Mouse (Mus musculus) limb, embryonic 12.5 days (tissue): ENCODE results near the gene Gm6588. TPM values are rescaled to one million over a fixed set of nuclear protein-coding genes. Genes with fewer than 3 reads are reported as not detected.

ENCODE experiments used
- ATAC-seq: fragments of 200-750 bp; cut with Nextera tagmentation; 2 replicates; pipeline ENCODE4 v1.8.0; 2017; ENCODE audit warnings: low read depth, moderate TSS enrichment; ENCODE audit not compliant: insufficient number of reproducible peaks, insufficient read depth, low FRiP score, low TSS enrichment
- H3K27ac ChIP-seq: fragments of 300-500 bp; sonication (generic); 2 replicates; pipeline ENCODE4 v1.5.1; 2016; ENCODE audit warnings: mild to moderate bottlenecking, moderate library complexity
- H3K27me3 ChIP-seq: fragments of 300-500 bp; sonication (generic); 2 replicates; pipeline ENCODE4 v1.6.1; 2016; ENCODE audit warnings: mild to moderate bottlenecking, moderate library complexity
- H3K36me3 ChIP-seq: fragments of 300-500 bp; sonication (generic); 2 replicates; pipeline ENCODE4 v1.6.1; 2016; ENCODE audit warnings: mild to moderate bottlenecking, moderate library complexity
- H3K4me1 ChIP-seq: fragments of 300-500 bp; sonication (generic); replicated peaks from 2 replicates; pipeline ENCODE4 v1.6.1; 2016
- H3K4me2 ChIP-seq: fragments of 300-500 bp; sonication (generic); 2 replicates; pipeline ENCODE4 v1.6.1; 2016; ENCODE audit warnings: mild to moderate bottlenecking, moderate library complexity
- H3K4me3 ChIP-seq: fragments of 300-500 bp; sonication (generic); replicated peaks from 2 replicates; pipeline ENCODE4 v1.5.1; 2016; ENCODE audit warnings: mild to moderate bottlenecking
- H3K9ac ChIP-seq: fragments of 300-500 bp; sonication (generic); replicated peaks from 2 replicates; pipeline ENCODE4 v1.6.1; 2016; ENCODE audit warnings: mild to moderate bottlenecking, moderate library complexity
- H3K9me3 ChIP-seq: fragments of 300-500 bp; sonication (generic); 2 replicates; pipeline ENCODE4 v1.6.1; 2016; ENCODE audit warnings: mild to moderate bottlenecking, moderate library complexity
- WGBS: fragments of 180-500 bp; shearing (Covaris S2); methylation state at CpG from one replicate; pipeline ENCODE4 v1.1.7; 2016; 5-methylcytosine and 5-hydroxymethylcytosine counted together
- polyA plus RNA-seq: library from polyadenylated mRNA; unstranded; fragments of >200 nt; fragmentation: Nextera tagmentation; extraction: Ambion mirVana; gene quantifications from 2 replicates; pipeline ENCODE4 v1.2.1, GENCODE M21; 2016

Gene Gm6588
- polyA plus RNA-seq, 1 experiment from 2014 or later: not detected

DNA sequence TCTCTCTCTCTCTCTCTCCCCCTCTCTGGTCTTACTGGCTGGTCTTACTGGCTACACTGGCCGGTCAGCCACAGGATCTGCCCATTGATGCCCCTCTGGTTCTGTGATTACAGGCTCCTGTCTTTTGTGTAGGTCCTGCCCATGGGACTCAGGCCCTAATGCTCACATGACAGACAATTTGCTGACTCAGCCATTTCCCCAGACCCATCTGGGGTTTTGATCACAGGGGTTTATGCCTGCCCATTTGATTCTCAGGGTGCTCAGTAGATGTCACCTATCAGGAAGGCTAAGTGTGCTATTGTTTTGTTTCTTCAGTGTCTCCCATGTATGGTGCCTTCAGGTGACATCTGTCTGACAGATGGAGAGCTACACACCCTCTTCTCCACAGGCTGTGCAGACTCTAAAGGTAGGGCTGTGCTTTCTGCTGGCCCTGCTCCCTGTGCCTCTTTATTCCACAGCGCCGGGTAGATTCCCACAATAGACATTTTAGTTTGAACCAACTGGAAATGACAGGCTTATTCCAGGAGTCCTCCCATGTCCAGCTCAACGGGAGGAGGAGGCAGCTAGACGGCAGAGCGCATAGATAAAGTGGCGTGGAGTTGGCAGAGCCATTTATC, 47.6 kb downstream of the Gm6588 start:
- Histone ChIP-seq H3K27ac (no peak overlapping the region), H3K9me3 (no peaks in the 10 kb centered on the region), H3K4me3 (no peak overlapping the region), H3K36me3 (no peaks in the 10 kb centered on the region), H3K27me3 (no peaks in the 10 kb centered on the region; the same call in 1 of the 2 replicates), H3K9ac (no peak overlapping the region), H3K4me2 (no peak overlapping the region), H3K4me1 (peaks cover 8% of the 10 kb centered on the region; the same call in 1 of the 2 replicates)
- no peak for ATAC-seq
- 88% methylated on average over 7 of the region's 7 CpGs for WGBS

DNA sequence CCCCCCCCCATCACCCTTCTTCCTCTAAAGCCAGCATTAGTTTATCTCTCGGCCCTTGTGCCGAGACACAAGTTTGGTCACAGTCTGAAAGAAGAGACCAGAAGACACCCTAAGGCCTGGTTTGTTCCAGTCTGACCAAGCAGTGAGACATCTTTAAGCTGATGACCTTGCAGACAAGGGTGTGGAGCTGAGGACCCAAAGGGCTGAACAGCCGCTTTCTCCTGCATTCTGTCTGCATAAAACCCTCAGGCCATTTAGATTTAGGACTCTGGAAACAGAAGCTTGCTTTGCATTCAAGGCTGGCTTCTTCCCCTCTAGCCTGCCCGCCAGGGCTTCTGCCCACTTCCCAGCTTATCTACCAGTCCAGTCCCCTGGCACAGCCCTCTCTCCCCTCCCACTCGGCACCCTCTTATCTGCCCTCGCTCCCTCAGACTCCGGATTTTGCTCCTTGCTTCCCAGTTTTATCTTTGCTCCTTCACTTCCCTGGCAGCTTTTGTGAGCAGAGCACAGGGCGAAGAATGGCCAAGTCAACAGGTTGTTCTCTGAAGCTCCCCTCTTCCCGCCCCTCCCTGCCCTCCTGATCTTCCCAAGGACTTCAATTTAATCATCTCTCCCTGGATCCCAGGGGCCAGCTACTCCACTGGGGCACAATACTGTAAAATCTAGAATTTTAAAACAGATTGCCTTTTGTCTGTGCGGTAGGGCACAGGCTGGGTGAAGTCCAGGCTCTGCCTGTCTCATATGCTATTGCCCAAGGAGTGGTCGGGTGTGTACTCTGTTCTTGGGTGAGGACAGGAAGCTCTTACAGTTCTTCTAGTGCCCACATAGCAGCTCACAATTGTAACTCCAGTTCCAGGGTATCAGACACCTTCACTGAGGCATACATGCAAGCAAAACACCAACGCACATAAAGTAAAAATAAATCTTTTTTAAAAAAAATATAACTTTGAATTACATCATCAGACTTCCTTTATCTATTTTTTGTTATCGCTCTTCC, 50.0 kb downstream of the Gm6588 start:
- 77% methylated on average over 13 of the region's 13 CpGs for WGBS
- no peaks in the 10 kb centered on the region for H3K36me3 ChIP-seq

DNA sequence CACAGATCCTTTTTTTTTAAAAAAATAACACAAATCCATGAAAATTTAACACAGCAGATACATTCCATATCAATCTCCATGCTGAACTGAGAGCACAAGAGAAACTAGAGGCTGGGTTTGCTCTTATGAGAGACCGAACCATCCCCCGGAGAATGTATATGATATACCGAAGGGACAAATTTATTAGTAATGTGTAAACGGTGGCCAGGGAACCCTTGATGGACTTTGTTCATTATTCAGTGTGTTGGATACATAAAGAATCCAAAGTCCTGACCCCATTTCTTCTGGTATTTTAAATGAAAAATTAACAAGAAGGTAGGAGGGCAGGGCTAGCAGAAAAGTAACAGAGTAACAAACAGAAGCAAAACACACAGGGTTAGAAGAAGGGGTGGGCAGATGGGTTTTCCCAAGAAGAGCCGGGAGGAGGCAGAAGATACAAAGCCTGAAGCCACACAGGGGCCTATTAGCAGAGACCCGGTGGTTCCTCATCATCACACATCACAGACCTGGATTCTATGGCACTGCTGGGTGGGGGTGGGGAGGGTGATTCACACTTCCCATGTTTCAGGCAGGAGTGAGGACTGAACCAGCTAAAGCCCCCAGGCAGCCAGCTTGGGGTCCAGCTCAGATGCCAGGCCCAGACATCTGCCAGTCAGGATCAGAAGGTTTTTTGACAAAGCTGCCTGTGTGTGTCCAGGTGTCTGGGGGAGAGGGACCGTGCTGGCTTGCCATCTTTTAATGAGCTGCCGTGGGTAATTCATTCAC, 50.9 kb downstream of the Gm6588 start:
- H3K27ac ChIP-seq: no peak overlapping the region

More for the DNA sequence above, 50.0 kb downstream of the Gm6588 start:
- Histone ChIP-seq H3K9ac (no peak overlapping the region), H3K4me2 (no peak overlapping the region), H3K27ac (no peak overlapping the region), H3K9me3 (no peaks in the 10 kb centered on the region), H3K27me3 (no peaks in the 10 kb centered on the region; the same call in 1 of the 2 replicates), H3K4me3 (no peak overlapping the region), H3K4me1 (peaks cover 8% of the 10 kb centered on the region; the same call in 1 of the 2 replicates)
- no peak for ATAC-seq

More for the DNA sequence above, 50.9 kb downstream of the Gm6588 start:
- no peaks in the 10 kb centered on the region for H3K9me3 ChIP-seq
- H3K9ac ChIP-seq: no peak overlapping the region
- H3K36me3 ChIP-seq: no peaks in the 10 kb centered on the region
- no peaks in the 10 kb centered on the region; the same call in 1 of the 2 replicates for H3K27me3 ChIP-seq
- H3K4me1 ChIP-seq: peaks cover 8% of the 10 kb centered on the region; the same call in 1 of the 2 replicates
- WGBS: 52% methylated on average over 8 of the region's 8 CpGs
- H3K4me3 ChIP-seq: no peak overlapping the region
- no peak overlapping the region for H3K4me2 ChIP-seq
- no peak for ATAC-seq

Other genes with a start within 250 kb of the Gm6588 start
- 0.59 and 0.64 TPM in 2 replicates for gene Cryba4, start 196.9 kb upstream of the Gm6588 start, polyA plus RNA-seq
- gene Crybb1, start 193.6 kb upstream of the Gm6588 start, polyA plus RNA-seq: 0.28 and 0.67 TPM in 2 replicates
- 34.3 and 35.9 TPM in 2 replicates for gene Tpst2, start 172.7 kb upstream of the Gm6588 start, polyA plus RNA-seq
- 38.2 and 41.5 TPM in 2 replicates for gene Tfip11, start 123.1 kb upstream of the Gm6588 start, polyA plus RNA-seq
- 54.9 and 57.2 TPM in 2 replicates for gene Srrd, start 106.4 kb upstream of the Gm6588 start, polyA plus RNA-seq
- gene Hps4, start 106.3 kb upstream of the Gm6588 start, polyA plus RNA-seq: 40.1 and 44.9 TPM in 2 replicates
- gene Gm6583, start 93.4 kb upstream of the Gm6588 start, polyA plus RNA-seq: 0.24 and 0.33 TPM in 2 replicates
- 29.0 and 35.4 TPM in 2 replicates for gene Asphd2, start 54.6 kb upstream of the Gm6588 start, polyA plus RNA-seq
- 0.08 and 0.15 TPM in 2 replicates for gene Sez6l, start 127.8 kb downstream of the Gm6588 start, polyA plus RNA-seq